Comparison of ENCODE assay signal across 7 mouse cellular contexts in genomic region chr17:6452689-6453088, GRCm38 (mm10). TPM values are rescaled to one million over a fixed set of nuclear protein-coding genes. Genes with fewer than 3 reads are reported as not detected.
DNase-seq lines count a peak whose midpoint lies in the region; ATAC-seq lines count a peak whose summit lies in the region.
"Not testable (repeated sequence)": the region's sequence is repeated elsewhere in the genome, so short reads cannot be mapped to it uniquely, and the experiment has no call there.

No protein-coding gene starts in this region.

- not testable (repeated sequence) for H3K27ac ChIP-seq in intestine, embryonic 14.5 days (ENCODE audit: low read depth); midbrain, embryonic 11.5 days (ENCODE audit: low read depth, low read length)

- not testable (repeated sequence) for H3K4me2 ChIP-seq in intestine, embryonic 14.5 days (ENCODE audit: low read length); midbrain, embryonic 11.5 days

- peak; percentile 55 for ATAC-seq in frontal cortex, adult (ENCODE audit: low TSS enrichment)
- not testable (repeated sequence) for ATAC-seq in intestine, embryonic 14.5 days (replicated peaks; ENCODE audit: low FRiP score, low TSS enrichment, low read depth); midbrain, embryonic 11.5 days (ENCODE audit: low FRiP score)

- H3K9me3 ChIP-seq in intestine, embryonic 14.5 days (ENCODE audit: control insufficient read depth, low read length); midbrain, embryonic 11.5 days (ENCODE audit: control insufficient read depth, low read length): not testable (repeated sequence)

- not testable (repeated sequence) for H3K27me3 ChIP-seq in intestine, embryonic 14.5 days (replicated peaks; ENCODE audit: control insufficient read depth, insufficient read depth, low read length); midbrain, embryonic 11.5 days (ENCODE audit: control insufficient read depth, insufficient read depth, low read length)

- not testable (repeated sequence) for H3K4me1 ChIP-seq in intestine, embryonic 14.5 days (replicated peaks; ENCODE audit: control insufficient read depth, insufficient read depth, low read length); midbrain, embryonic 11.5 days (ENCODE audit: control insufficient read depth, insufficient read depth, low read length)

- peak; percentile 53 for DNase-seq in brain, adult 2 months (ENCODE audit: low read depth, low spot score)
- DNase-seq in intestine, embryonic 14.5 days (ENCODE audit: low spot score) = peak; percentile 50
- peak; percentile 77 for DNase-seq in layer of hippocampus, adult 9-11 months
- DNase-seq in left cerebral cortex, postnatal 10 days (ENCODE audit: extremely low spot score in 1 of 2, low spot score in 2 of 2) = peak; percentile 62 to 64
- DNase-seq in midbrain, embryonic 11.5 days (ENCODE audit: low spot score, missing footprints) = peak; percentile 80
- peak; percentile 80 for DNase-seq in right cerebral cortex, postnatal 25 days

- H3K4me3 ChIP-seq in intestine, embryonic 14.5 days (ENCODE audit: low read depth, low read length); midbrain, embryonic 11.5 days (ENCODE audit: low read depth, low read length): not testable (repeated sequence)

- 87% methylated on average over 8 of the region's 11 CpGs for WGBS in intestine, embryonic 14.5 days
- 91% methylated on average over 9 of the region's 11 CpGs for WGBS in midbrain, embryonic 11.5 days

- not testable (repeated sequence) for H3K36me3 ChIP-seq in intestine, embryonic 14.5 days (ENCODE audit: control insufficient read depth, insufficient read depth, low read length); midbrain, embryonic 11.5 days (ENCODE audit: control insufficient read depth, insufficient read depth, low read length)

- intact Hi-C loops in left cerebral cortex, postnatal 10 days (cut with DNase I) = not testable (repeated sequence)

- H3K9ac ChIP-seq in intestine, embryonic 14.5 days (ENCODE audit: low read length); midbrain, embryonic 11.5 days (ENCODE audit: low read length): not testable (repeated sequence)

RNA-seq across cellular contexts. Expression of gene Dynlt1b, which starts 22.8 kb away (rescaled TPM):
- polyA plus RNA-seq in intestine, embryonic 14.5 days (2014; fragmentation: Nextera tagmentation; extraction: Ambion mirVana) = 613 and 620 TPM in 2 replicates
- 100 to 1,000 TPM; 258 to 295 TPM for total RNA-seq in left cerebral cortex, postnatal 10 days (2021)
- polyA plus RNA-seq in midbrain, embryonic 11.5 days (2014; fragmentation: Nextera tagmentation; extraction: Ambion mirVana) = 673 and 680 TPM in 2 replicates
